Mouse (Mus musculus) CH12.LX (cell line): Measurements from ENCODE around the gene Hps4.

ENCODE experiments used
- CHD2 ChIP-seq: IDR thresholded peaks from 2 replicates; pipeline ENCODE4 v1.6.1; 2011; ENCODE audit warnings: low read length, improper control_type of control experiment
- ELF1 ChIP-seq: IDR thresholded peaks from 2 replicates; pipeline ENCODE4 v1.6.1; 2014; ENCODE audit warnings: low read depth, mild to moderate bottlenecking, inconsistent platforms, low read length, improper control_type of control experiment
- MAX ChIP-seq: IDR thresholded peaks from 2 replicates; pipeline ENCODE4 v1.6.1; 2011; ENCODE audit warnings: low read length, improper control_type of control experiment
- PAX5 ChIP-seq: IDR thresholded peaks from 2 replicates; pipeline ENCODE4 v1.6.1; 2012; ENCODE audit warnings: low read length, inconsistent platforms, mixed read lengths
- POLR2A ChIP-seq: IDR thresholded peaks from 2 replicates; pipeline ENCODE4 v1.6.1; 2011; ENCODE audit warnings: low read depth, mild to moderate bottlenecking, improper control_type of control experiment, low read length
- SMC3 ChIP-seq: IDR thresholded peaks from 2 replicates; pipeline ENCODE4 v1.6.1; 2011; ENCODE audit warnings: low read depth, low read length, improper control_type of control experiment
- ZMIZ1 ChIP-seq: IDR thresholded peaks from 2 replicates; pipeline ENCODE4 v1.6.1; 2012; ENCODE audit warnings: low read depth, mild to moderate bottlenecking, inconsistent platforms, low read length, improper control_type of control experiment
- ZNF384 ChIP-seq: IDR thresholded peaks from 2 replicates; pipeline ENCODE4 v1.6.1; 2012; ENCODE audit warnings: low read depth, low read length, improper control_type of control experiment, inconsistent platforms

GRCm38 (mm10) chr5:112369326-112369725 lies 26.4 kb downstream of the Hps4 start:
- TF ChIP-seq POLR2A, result no peak
- no peak for TF ChIP-seq MAX
- TF ChIP-seq SMC3, result no peak
- no peak for TF ChIP-seq ZMIZ1
- no peak for TF ChIP-seq PAX5
- TF ChIP-seq ELF1, result no peak
- no peak for TF ChIP-seq CHD2
- no peak for TF ChIP-seq ZNF384
